ENCODE assay signal across 29 mouse cellular contexts in the genomic region with DNA sequence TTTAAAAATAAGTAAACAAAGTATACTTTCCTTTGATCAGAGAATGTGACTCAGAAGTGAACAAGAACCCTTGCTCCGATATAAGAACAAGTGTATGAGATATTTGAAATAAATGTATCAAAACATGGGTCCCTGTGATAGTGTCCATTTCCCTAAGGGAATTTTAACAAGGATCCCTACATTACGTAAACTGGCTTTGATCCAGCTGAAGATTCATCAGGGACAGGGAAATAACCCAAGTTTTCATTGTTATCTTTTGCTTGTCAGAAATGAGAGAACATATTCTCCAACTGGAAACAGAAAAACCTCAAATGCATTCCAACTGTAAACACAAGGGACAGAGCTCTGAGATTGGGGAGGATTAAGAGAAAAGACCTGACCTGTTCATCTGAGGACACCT. TPM values are rescaled to one million over a fixed set of nuclear protein-coding genes. Genes with fewer than 3 reads are reported as not detected.
DNase-seq lines count a peak whose midpoint lies in the region; ATAC-seq and TF ChIP-seq lines count a peak whose summit lies in the region.
"Had no signal": no experiment of that assay in that cellular context is flagged by ENCODE, and none has a peak within 500 bp of the region (broad histone marks: within the 10 kb centered on the region; RNA-seq: fewer than 3 reads in every experiment).

A gene (plus strand): TSS at position 301 of the 400 bp plus-strand sequence.

- no peak within 1 kb of the TSS for H3K4me3 ChIP-seq in hindbrain, postnatal 0 days (ENCODE audit: low read length)
- H3K4me3 ChIP-seq in hindbrain, embryonic 14.5 days (replicated peaks; ENCODE audit: low read length) = no peak within 1 kb of the TSS
- H3K4me3 ChIP-seq in testis, adult 2 months (ENCODE audit: control insufficient read depth, low read depth, low read length) = peak within 1 kb of the TSS; percentile 48
- H3K4me3 ChIP-seq in brown adipose tissue, adult 24 weeks (ENCODE audit: insufficient read depth, low read depth, low read length) = peak within 1 kb of the TSS; percentile 44
- H3K4me3 ChIP-seq: embryonic facial prominence, embryonic 10.5 days; embryonic facial prominence, embryonic 12.5 days; forebrain, embryonic 13.5 days; forebrain, embryonic 15.5 days had no signal

- no peaks in the 10 kb centered on the region for H3K36me3 ChIP-seq in hindbrain, postnatal 0 days (ENCODE audit: insufficient read depth, low read length)
- H3K36me3 ChIP-seq in hindbrain, embryonic 14.5 days (replicated peaks; ENCODE audit: control insufficient read depth, insufficient read depth) = no peaks in the 10 kb centered on the region
- no peaks in the 10 kb centered on the region for H3K36me3 ChIP-seq in testis, adult 2 months (ENCODE audit: control insufficient read depth, insufficient read depth, low read length)
- H3K36me3 ChIP-seq: embryonic facial prominence, embryonic 10.5 days; embryonic facial prominence, embryonic 12.5 days; forebrain, embryonic 15.5 days had no signal

- H3K4me2 ChIP-seq in hindbrain, postnatal 0 days (ENCODE audit: low read depth, low read length) = no peak within 1 kb of the TSS
- H3K4me2 ChIP-seq in hindbrain, embryonic 14.5 days (replicated peaks) = no peak within 1 kb of the TSS
- H3K4me2 ChIP-seq: embryonic facial prominence, embryonic 12.5 days; forebrain, embryonic 13.5 days; forebrain, embryonic 15.5 days had no signal

- H3K9me3 ChIP-seq in hindbrain, postnatal 0 days (ENCODE audit: low read length) = no peaks in the 10 kb centered on the region
- peaks cover 2% of the 10 kb centered on the region; the same call in 1 of the 2 replicates for H3K9me3 ChIP-seq in hindbrain, embryonic 14.5 days (ENCODE audit: control insufficient read depth, low read length)
- H3K9me3 ChIP-seq: embryonic facial prominence, embryonic 10.5 days; embryonic facial prominence, embryonic 12.5 days; forebrain, embryonic 13.5 days; forebrain, embryonic 15.5 days had no signal

- H3K27ac ChIP-seq in hindbrain, postnatal 0 days = no peak within 1 kb of the TSS
- H3K27ac ChIP-seq in hindbrain, embryonic 14.5 days = no peak within 1 kb of the TSS
- no peak within 1 kb of the TSS for H3K27ac ChIP-seq in testis, adult 2 months (ENCODE audit: control insufficient read depth, insufficient read depth, low read depth, low read length)
- peak within 1 kb of the TSS; percentile 87 for H3K27ac ChIP-seq in brown adipose tissue, adult 24 weeks (replicated peaks; ENCODE audit: low read depth, low read length)
- H3K27ac ChIP-seq: embryonic facial prominence, embryonic 10.5 days; embryonic facial prominence, embryonic 12.5 days; forebrain, embryonic 13.5 days; forebrain, embryonic 15.5 days had no signal

- peak; percentile 2 for DNase-seq in hindbrain, postnatal 0 days (ENCODE audit: low spot score)
- DNase-seq in hindbrain, embryonic 14.5 days (ENCODE audit: low spot score) = no peak
- DNase-seq in testis, postnatal 10 days (ENCODE audit: low spot score) = no peak
- no peak for DNase-seq in kidney, adult 9 months
- no peak for DNase-seq in layer of hippocampus, adult 9-10 months (ENCODE audit: low spot score)
- DNase-seq: adrenal gland, adult 8-10 months; adrenal gland, postnatal 14 days; adrenal gland, postnatal 36 days; cerebellum, adult 11-12 months; cerebellum, adult 2 months; cerebellum, adult 9-10 months; cerebellum, postnatal 25 days had no signal

- no peak for TF ChIP-seq CTCF in hindbrain, postnatal 0 days (IDR thresholded peaks at IDR 0.05; ENCODE audit: low read depth)
- no peak for TF ChIP-seq CTCF in testis, adult 2 months (IDR thresholded peaks at IDR 0.05; ENCODE audit: control insufficient read depth, insufficient read depth, insufficient replicate concordance, low read depth, low read length)

- TF ChIP-seq POLR2A in testis, adult 2 months (IDR thresholded peaks at IDR 0.05; ENCODE audit: control insufficient read depth, low read depth, low read length) = no peak

- ATAC-seq in hindbrain, postnatal 0 days = no peak
- ATAC-seq in hindbrain, embryonic 14.5 days (ENCODE audit: low FRiP score) = no peak
- ATAC-seq: activated CD4-positive, CD25-positive, alpha-beta regulatory T cell, adult 4 months; forebrain, embryonic 13.5 days; forebrain, embryonic 15.5 days; forebrain, postnatal 0 days; Patski had no signal

- H3K4me1 ChIP-seq in hindbrain, postnatal 0 days (ENCODE audit: insufficient read depth, low read length) = no peaks in the 10 kb centered on the region
- H3K4me1 ChIP-seq in hindbrain, embryonic 14.5 days (replicated peaks; ENCODE audit: control insufficient read depth, insufficient read depth, low read length) = no peaks in the 10 kb centered on the region
- no peaks in the 10 kb centered on the region for H3K4me1 ChIP-seq in testis, adult 2 months (ENCODE audit: control insufficient read depth, insufficient read depth, low read length)
- peaks cover 2% of the 10 kb centered on the region; the same call in 1 of the 2 replicates for H3K4me1 ChIP-seq in brown adipose tissue, adult 24 weeks (ENCODE audit: control insufficient read depth, insufficient read depth, insufficient read length, low read length)
- H3K4me1 ChIP-seq: embryonic facial prominence, embryonic 10.5 days; embryonic facial prominence, embryonic 12.5 days; forebrain, embryonic 13.5 days; forebrain, embryonic 15.5 days had no signal

- H3K27me3 ChIP-seq in hindbrain, postnatal 0 days (ENCODE audit: insufficient read depth, low read length) = no peaks in the 10 kb centered on the region
- no peaks in the 10 kb centered on the region for H3K27me3 ChIP-seq in hindbrain, embryonic 14.5 days (ENCODE audit: control insufficient read depth, insufficient read depth, low read length)
- no peaks in the 10 kb centered on the region for H3K27me3 ChIP-seq in testis, adult 2 months (ENCODE audit: control insufficient read depth, insufficient read depth, low read length)
- H3K27me3 ChIP-seq: embryonic facial prominence, embryonic 12.5 days; forebrain, embryonic 13.5 days; forebrain, embryonic 15.5 days; Patski had no signal

- 87% methylated on average over 2 of the region's 2 CpGs for WGBS in hindbrain, postnatal 0 days
- 88% methylated on average over 2 of the region's 2 CpGs for WGBS in hindbrain, embryonic 14.5 days

- no peak within 1 kb of the TSS for H3K9ac ChIP-seq in hindbrain, postnatal 0 days (replicated peaks; ENCODE audit: low read length)
- no peak within 1 kb of the TSS for H3K9ac ChIP-seq in hindbrain, embryonic 14.5 days
- H3K9ac ChIP-seq: embryonic facial prominence, embryonic 12.5 days; forebrain, embryonic 13.5 days; forebrain, embryonic 15.5 days; forebrain, postnatal 0 days had no signal

RNA-seq across cellular contexts. Expression of the gene that starts here (rescaled TPM):
- total RNA-seq in hindbrain, postnatal 0 days (2014; rRNA removed) = not detected in 2 replicates
- polyA plus RNA-seq in hindbrain, postnatal 0 days (2015; fragmentation: Nextera tagmentation; extraction: Ambion mirVana) = not detected in 2 replicates
- not detected in 2 replicates for polyA plus RNA-seq in hindbrain, embryonic 14.5 days (2014; fragmentation: Nextera tagmentation; extraction: Ambion mirVana)
- 0.07 TPM in 1 of 2 replicates, not detected in the other for polyA plus RNA-seq in testis, adult 2 months (2012; rRNA removed)
- polyA plus RNA-seq in brown adipose tissue, adult 24 weeks (2012; ENCODE audit: insufficient read depth, insufficient read length, missing spikeins) = not detected in 2 replicates
- total RNA-seq: adrenal gland, adult 18-20 months; adrenal gland, adult 8-10 months; adrenal gland, postnatal 14 days; adrenal gland, postnatal 36 days; ES-E14; forebrain, postnatal 0 days; MEL had no signal
- polyA plus RNA-seq: activated CD4-positive, CD25-positive, alpha-beta regulatory T cell, adult 4 months; brain, embryonic 14.5 days; C2C12; cerebellum, adult 2 months; cortical plate, adult 2 months; embryonic facial prominence, embryonic 10.5 days; embryonic facial prominence, embryonic 14.5 days; forebrain, embryonic 11.5 days; forebrain, embryonic 13.5 days; forebrain, embryonic 15.5 days; forebrain, postnatal 0 days; Patski had no signal

Comparison
In these comparisons a context has a peak if more than half of its experiments do, and no peak if none do; other contexts are left out.
1. Peak in DNase-seq in hindbrain, postnatal 0 days; RNA of the gene not detected or under 1 TPM.
2. H3K4me3 ChIP-seq: peak in testis, adult 2 months (single experiment) and brown adipose tissue, adult 24 weeks (single experiment); none in hindbrain, postnatal 0 days (single experiment) and hindbrain, embryonic 14.5 days (single experiment).